Mouse (Mus musculus) splenic B cell, adult 2 months (primary cell): ENCODE measurements around the gene Mfsd11.
A peak's percentile ranks its signal among the peaks of the same experiment; 100 is the strongest.

Source experiments
- DNase-seq: peaks from one replicate; pipeline ENCODE4 v3.0.0-alpha.2; 2011; ENCODE audit warnings: low read depth, low spot score
- H3K27me3 ChIP-seq: 2 replicates; pipeline ENCODE4 v1.6.1; 2012; ENCODE audit warnings: mild to moderate bottlenecking, low read length, moderate library complexity, mixed read lengths; ENCODE audit not compliant: control insufficient read depth, poor library complexity, insufficient read depth, severe bottlenecking
- H3K36me3 ChIP-seq: 2 replicates; pipeline ENCODE4 v1.6.1; 2012; ENCODE audit warnings: mild to moderate bottlenecking, low read length, moderate library complexity, mixed read lengths; ENCODE audit not compliant: control insufficient read depth, poor library complexity, insufficient read depth, severe bottlenecking

The Mfsd11 gene

DNA sequence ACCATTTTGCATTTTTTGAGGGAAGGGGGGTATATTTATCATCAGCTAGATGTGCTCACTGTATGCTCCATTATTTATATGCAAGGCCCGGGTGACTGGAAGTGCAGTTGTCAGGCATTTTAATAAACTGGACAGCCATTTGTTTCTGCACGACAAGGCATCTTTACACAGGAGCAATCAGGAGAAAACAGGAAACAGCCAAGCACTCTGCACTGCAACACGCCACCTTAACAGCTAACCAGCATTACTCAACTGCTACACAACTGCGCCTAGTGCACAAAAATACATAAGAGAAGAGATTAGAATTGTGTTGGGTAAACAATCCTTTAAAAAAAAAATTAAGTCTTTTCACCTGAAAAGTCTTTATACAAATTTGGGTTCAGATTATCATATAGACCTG is 2.2 kb upstream of the Mfsd11 start:
- H3K27me3 ChIP-seq, result no peaks in the 10 kb centered on the region
- peaks cover 11% of the 10 kb centered on the region; the same call in 1 of the 2 replicates for H3K36me3 ChIP-seq

DNA sequence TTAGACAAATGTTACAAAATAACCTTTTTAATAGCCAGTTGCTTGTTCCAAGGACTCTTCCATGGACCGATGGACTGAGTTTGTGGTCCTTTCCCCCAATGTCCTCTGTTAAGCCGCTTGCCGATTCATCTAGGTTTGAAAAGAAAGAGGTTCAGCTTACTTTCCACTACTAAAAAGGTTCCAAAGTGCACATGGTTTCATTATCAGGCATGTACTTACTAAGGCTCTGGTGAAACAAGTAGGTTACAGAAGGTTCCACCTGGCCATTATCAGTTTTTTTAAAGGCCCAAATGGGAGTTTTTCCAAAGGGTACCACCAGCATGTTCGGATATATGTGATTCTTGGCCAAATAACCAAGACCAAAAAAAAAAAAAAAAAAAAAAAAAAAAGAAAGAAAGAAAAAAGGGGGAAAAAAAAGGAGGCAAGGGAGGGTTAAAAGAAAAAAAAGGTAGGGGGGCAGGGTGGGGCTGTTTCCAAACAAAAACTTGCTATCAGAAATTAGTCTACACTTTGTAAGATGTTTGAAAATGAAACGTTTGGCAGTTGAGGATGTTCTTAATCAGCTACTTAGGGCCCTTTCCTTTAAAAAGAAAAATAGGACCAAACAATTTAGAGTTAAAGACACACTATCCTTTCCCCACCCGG is 1.3 kb upstream of the Mfsd11 start:
- Histone ChIP-seq H3K27me3 (no peaks in the 10 kb centered on the region), H3K36me3 (peaks cover 11% of the 10 kb centered on the region; the same call in 1 of the 2 replicates)
- DNase-seq, result no peak

More for the DNA sequence above, 2.2 kb upstream of the Mfsd11 start:
- no peak for DNase-seq

DNA sequence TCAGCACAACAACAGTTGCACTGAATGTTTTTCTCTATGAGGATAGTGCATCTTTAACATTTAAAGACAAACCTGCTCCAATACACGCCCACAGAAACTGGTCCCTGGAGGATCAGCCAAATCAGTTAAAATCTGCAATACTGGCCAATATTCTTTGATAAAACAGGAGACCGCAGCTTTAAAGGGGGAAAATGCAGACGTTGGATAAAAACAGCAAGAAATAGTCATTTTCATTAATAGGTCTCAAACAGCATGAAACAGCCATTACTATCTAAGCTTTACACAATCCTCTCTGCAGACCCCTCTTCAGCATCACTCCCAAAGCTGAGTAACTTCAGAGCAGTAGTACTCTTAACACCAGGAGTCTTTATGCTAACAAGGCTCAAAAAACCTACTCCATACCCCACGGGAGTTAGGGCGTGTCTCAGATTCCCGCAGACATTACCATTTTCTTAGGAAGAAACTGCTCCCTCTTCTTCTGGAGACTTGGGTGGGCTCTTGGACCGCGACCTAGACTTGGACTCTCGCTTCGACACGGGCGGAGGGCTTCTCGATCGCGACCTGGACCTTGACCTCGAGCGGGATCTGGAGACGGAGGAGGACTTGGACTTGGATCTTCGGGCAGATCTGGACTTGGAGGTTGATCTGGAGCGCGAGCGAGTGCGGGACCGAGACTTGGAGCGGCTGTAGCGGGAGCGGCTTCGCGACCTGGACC is 507 bp upstream of the Mfsd11 start:
- no peak for DNase-seq
- Histone ChIP-seq H3K36me3 (peaks cover 11% of the 10 kb centered on the region; the same call in 1 of the 2 replicates), H3K27me3 (no peaks in the 10 kb centered on the region)

DNA sequence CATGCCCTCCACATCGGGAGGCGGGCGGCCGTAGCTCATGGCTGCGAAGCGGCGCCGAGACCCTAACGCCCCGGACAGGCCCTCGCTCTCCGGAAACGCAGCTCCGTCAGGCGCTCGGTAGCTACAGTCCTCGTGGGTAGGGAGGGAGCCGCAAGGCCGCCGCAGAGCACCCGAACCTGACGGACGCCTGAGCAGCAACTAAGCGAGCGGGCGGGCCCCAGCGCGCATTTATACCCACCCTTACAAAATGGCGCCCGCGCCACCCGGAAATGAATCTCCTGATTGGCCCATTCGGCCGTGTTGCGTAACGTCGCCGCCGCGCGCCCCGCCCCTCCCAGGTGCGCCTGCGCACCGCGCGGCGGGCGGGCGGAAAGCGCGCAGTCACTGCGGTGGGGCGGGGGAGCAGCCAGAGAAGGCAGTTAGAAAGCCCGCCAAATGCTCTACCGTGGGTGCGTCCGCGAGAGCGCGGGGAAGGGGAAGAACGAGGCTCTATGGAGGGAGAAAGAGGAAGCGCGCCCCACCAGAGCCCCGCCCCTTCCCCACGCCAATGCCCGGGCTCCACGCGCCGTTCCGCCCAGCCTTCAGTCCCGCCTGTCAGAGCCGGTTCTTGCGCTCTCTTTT is 761 bp downstream of the Mfsd11 start, which contains the start of gene Srsf2:
Srsf2 (minus strand) TSS at position 204 of the 621 bp plus-strand sequence.
- peaks cover 11% of the 10 kb centered on the region; the same call in 1 of the 2 replicates for H3K36me3 ChIP-seq
- no peaks in the 10 kb centered on the region for H3K27me3 ChIP-seq
- DNase-seq, result peak; percentile 97

DNA sequence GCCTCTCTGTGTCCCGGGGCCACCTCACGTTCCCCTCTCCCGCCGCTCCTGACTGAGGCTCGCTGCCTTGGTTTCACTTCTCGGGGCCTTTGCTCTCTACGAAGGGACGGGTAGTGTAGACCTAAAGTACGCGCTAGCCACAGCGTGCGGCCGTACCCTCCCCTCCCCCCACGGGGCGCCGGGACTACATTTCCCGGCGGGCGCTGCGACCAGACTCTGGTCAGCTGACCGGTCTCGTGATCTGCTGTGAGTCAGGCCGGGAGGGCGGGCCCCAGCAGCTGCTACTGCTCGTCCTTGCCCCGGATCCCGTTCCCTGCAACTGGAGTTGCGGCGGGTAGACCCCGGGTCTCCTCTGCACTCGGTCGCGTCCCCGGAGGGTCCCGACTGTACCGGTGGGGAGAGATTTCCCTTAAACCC is 1.3 kb downstream of the Mfsd11 start:
- DNase-seq, result peak; percentile 95
- H3K27me3 ChIP-seq, result no peaks in the 10 kb centered on the region
- peaks cover 11% of the 10 kb centered on the region; the same call in 1 of the 2 replicates for H3K36me3 ChIP-seq

DNA sequence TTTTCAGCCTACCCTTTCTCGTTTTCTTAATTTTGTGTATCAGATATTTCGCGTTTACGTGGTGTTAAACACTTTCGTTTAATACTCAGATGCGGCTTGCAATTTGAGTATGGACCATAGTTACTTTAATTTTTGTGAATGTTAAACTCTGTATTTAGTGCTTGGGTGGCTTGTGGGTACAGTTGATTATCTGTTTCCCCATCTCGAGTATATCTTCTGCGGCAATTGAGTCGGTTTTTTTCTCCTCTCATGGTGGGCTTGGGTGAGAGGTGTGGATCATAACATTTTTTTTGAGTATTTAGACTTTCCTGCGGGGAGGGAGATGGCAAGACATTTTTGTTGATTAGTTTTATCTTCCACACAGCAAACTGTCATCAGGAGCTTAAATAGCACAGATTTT is 2.0 kb downstream of the Mfsd11 start:
- Histone ChIP-seq H3K27me3 (no peaks in the 10 kb centered on the region), H3K36me3 (peaks cover 8% of the 10 kb centered on the region; the same call in 1 of the 2 replicates)
- DNase-seq, result no peak

DNA sequence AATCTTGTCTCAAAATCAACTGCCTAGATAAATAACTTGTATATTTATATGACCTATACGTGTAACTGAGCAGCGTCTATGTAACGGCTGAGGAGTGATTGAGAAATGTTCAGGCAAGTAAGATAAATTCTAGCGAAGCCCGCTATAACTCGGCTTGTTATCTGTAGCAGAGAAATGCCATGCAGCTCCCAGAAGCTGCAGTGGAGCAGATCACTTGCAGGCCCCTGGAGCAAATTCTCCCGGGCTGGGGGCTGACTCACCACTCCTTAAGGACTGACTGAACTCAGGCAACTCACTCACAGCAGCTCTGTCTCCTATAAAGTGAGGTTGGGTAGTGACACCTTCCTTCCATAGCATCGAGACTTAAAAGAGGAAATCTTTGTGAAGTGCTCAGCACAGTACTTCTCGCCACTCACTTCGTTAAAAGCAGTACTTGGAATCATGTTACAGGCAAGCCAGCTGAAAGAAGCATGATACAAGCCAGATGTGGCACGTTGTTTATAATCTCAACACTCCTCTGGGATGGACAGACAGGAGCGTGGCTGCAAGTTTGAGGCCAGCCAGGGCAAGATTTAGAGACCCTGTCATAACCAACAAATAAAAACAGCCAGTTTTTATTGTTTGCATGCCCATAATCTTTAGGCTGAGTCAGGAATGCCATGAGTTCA is 5.1 kb downstream of the Mfsd11 start:
- no peak for DNase-seq
- Histone ChIP-seq H3K27me3 (no peaks in the 10 kb centered on the region), H3K36me3 (peaks cover 5% of the 10 kb centered on the region)

DNA sequence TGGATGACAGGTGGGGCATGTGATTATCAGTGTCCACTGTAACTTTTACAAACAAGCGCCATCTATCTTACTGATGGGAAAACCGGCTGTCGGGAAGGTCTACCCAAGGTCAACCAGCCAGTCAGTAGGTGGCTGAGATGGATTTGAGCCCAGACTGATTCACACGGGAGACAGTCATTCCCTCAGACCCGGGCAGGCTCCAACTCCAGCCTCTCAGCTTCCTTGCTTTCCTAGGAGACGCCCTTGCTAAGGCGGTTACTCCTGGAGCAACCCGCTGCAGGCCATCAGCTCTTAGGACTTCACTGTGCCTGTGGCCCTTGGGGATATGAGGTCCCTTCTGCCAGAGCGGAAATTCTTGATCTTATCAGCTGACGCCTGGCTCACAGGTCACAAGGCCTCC is 12.2 kb downstream of the Mfsd11 start:
- Histone ChIP-seq H3K27me3 (no peaks in the 10 kb centered on the region), H3K36me3 (peaks cover 5% of the 10 kb centered on the region)
- no peak for DNase-seq

DNA sequence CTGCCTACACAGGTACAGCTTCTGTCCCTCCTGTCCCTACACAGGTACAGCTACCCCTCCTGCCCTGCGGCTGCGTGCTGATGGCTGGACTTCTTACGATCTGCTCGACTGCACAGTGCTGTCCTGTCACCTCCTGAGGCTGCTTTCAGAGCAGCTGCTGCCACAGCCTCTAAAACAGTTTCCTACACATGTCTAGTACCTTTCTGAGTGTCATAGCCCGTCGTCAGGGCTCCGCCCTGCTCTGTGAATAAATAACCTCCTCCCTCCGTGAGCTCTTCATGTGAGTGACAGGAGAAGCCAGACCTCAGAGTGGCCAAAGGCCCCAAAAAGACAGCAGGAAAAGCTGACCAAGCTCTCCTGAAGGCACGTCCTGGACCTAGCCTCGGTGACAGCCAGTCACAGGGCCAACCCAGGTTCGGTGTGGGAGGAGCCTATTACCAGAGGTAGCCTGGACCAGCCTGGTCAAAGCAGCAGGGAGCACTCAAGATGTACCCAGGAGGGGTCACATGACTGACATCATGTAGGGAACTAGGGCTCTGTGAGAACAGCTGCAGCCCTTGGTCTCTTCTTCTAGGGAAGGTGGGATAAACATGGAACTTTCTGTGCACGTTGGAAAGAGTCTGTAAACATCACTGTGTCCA is 13.8 kb downstream of the Mfsd11 start:
- Histone ChIP-seq H3K36me3 (peaks cover 3% of the 10 kb centered on the region; the same call in 1 of the 2 replicates), H3K27me3 (no peaks in the 10 kb centered on the region)
- no peak for DNase-seq

DNA sequence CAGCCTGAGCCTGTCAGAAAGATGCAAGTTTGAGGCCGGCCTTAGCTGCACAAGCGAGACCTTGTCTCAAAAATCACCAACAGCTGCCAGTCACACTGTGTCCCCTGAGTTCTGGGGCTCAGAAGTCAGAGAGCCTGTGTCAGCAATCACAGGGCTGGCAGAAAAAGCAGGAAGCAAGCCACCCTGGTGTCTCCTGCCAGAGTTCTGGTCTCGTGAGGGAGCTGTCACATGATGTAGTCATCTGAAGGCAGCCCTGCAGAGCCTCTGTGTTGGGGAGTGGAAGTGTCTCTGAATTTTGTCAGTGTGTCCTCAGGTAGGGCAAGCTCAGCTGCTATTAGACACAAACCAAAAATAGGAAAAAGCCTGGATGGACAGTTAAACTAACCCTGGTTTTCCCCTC is 15.9 kb downstream of the Mfsd11 start:
- no peak for DNase-seq
- Histone ChIP-seq H3K27me3 (no peaks in the 10 kb centered on the region), H3K36me3 (no peaks in the 10 kb centered on the region)

DNA sequence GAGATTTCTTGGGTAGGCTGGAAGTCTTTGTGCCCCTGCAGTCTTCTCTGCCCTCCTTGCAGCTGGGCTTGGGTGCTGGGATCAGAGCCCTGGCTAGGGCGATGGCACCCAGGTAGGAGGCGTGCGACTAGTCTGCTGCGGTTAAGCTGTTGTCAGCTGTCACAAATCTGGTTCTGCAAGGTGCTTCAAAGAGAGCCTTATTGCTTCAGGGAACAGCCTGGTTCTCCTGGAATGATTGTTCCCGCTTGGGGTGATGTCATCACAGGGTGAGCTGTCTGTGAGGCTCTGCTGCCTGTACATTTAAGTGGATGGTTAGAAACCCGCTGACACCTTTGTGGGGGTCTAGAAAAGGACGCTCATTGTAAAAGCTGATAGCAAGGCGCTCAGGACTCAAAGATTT is 17.0 kb downstream of the Mfsd11 start:
- no peak for DNase-seq
- Histone ChIP-seq H3K36me3 (0 out of 2 replicates have a peak, but pooled peaks cover 2% of the 10 kb centered on the region), H3K27me3 (no peaks in the 10 kb centered on the region)

DNA sequence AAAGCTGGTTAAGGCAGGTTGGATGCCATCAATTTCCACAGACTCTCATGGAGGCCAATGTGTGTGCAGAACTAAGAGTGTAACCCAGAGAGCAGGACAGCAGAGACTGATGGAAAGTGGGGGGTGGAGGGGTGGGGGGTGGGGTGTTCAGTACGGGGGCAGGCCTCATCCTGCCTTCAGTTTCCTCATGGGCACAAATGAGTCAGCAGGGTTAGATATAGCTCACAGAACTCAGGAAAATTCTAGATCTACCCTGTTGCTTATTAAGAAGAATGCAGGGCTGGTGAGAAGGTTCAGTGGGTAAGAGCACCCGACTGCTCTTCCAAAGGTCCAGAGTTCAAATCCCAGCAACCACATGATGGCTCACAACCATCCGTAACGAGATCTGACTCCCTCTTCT is 17.4 kb downstream of the Mfsd11 start:
- DNase-seq, result no peak
- Histone ChIP-seq H3K27me3 (no peaks in the 10 kb centered on the region), H3K36me3 (0 out of 2 replicates have a peak, but pooled peaks cover 2% of the 10 kb centered on the region)

DNA sequence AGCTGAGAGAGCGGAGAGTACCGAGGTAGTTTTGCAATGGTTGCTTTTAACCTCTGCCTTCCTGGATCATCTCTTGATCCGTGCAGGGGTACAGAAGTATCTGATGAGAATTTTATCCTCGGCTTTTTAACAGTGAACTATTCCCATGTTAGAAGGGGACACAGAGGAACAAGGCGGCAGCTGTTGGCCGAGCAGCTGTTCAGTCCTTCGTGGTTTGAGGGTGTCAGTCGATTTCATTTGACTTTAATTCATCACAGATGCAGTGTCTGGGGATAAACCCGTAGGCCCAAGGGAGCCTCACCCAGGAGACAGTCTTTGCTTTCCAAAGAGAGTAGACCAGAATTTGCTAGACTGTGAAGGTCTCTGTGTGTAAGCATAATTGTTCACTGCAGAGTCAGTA is 19.3 kb downstream of the Mfsd11 start:
- DNase-seq, result no peak
- H3K27me3 ChIP-seq, result no peaks in the 10 kb centered on the region
- 0 out of 2 replicates have a peak, but pooled peaks cover 2% of the 10 kb centered on the region for H3K36me3 ChIP-seq

DNA sequence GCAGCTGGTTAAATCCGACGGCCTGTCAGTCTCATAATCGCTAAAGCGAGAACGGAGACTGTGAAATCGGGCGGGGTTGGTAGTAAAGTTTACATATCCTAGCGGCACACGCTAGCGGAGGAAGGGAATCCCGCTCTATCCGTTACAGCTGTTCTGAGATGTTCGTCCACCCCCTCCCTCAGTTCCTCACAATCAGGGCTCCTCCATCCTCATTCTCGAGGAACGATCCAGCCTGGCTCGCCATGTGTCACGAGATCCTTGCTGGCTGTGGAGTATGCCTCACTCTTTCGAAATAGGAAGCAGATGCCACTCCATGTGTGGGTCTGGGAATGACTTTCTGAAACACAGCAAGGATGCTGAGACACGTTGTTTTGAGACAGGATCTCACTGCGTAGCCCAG is 21.7 kb downstream of the Mfsd11 start:
- no peaks in the 10 kb centered on the region for H3K27me3 ChIP-seq
- DNase-seq, result no peak
- 0 out of 2 replicates have a peak, but pooled peaks cover 2% of the 10 kb centered on the region for H3K36me3 ChIP-seq
